Mouse (Mus musculus) cerebellum, adult 2 months (tissue): Measurements from ENCODE around the gene Comtd1. TPM values are rescaled to one million over a fixed set of nuclear protein-coding genes. Genes with fewer than 3 reads are reported as not detected.

Source experiments
- DNase-seq, 2 experiments: peaks; one replicate each; pipeline ENCODE4 v3.0.0; 2021
- H3K27ac ChIP-seq: fragments of 200-500 bp; 2 replicates; pipeline ENCODE4 v1.5.1; 2012; ENCODE audit warnings: low read length, control low read depth, inconsistent platforms; ENCODE audit not compliant: insufficient read depth
- H3K27me3 ChIP-seq: fragments of 200-500 bp; 2 replicates; pipeline ENCODE4 v1.6.1; 2012; ENCODE audit warnings: inconsistent platforms, mild to moderate bottlenecking, low read length, moderate library complexity; ENCODE audit not compliant: control insufficient read depth, insufficient read depth
- H3K4me1 ChIP-seq: fragments of 200-500 bp; 2 replicates; pipeline ENCODE4 v1.6.1; 2011; ENCODE audit warnings: low read length; ENCODE audit not compliant: control insufficient read depth, insufficient read depth
- H3K4me3 ChIP-seq: fragments of 200-500 bp; replicated peaks from 2 replicates; pipeline ENCODE3; 2011; ENCODE audit warnings: mild to moderate bottlenecking, low read depth, low read length, control low read depth; ENCODE audit not compliant: insufficient read depth
- CTCF ChIP-seq: fragments of 200-500 bp; IDR thresholded peaks from 2 replicates; pipeline ENCODE4 v1.5.1; 2011; ENCODE audit warnings: low read depth, mild to moderate bottlenecking, control low read depth, low read length, moderate library complexity, borderline replicate concordance; ENCODE audit not compliant: insufficient read depth
- POLR2A ChIP-seq: fragments of 200-500 bp; IDR thresholded peaks from 2 replicates; pipeline ENCODE4 v1.6.1; 2011; ENCODE audit warnings: low read length, control low read depth, borderline replicate concordance; ENCODE audit not compliant: insufficient read depth
- WGBS: fragments of 180-500 bp; shearing (Covaris S2); methylation state at CpG from one replicate; pipeline ENCODE4 v1.1.7; 2018; 5-methylcytosine and 5-hydroxymethylcytosine counted together
- polyA plus RNA-seq: library from polyadenylated mRNA; depleted of rRNA; stranded (reverse); fragments of >200 nt; gene quantifications from 2 replicates; pipeline ENCODE4 v1.2.3, GENCODE M21; 2012

The Comtd1 gene
- polyA plus RNA-seq, 1 experiment, result 45.7 TPM

GRCm38 (mm10) chr14:21846827-21847380 lies 1.9 kb downstream of the Comtd1 start:
- Histone ChIP-seq H3K27me3 (no peaks in the 10 kb centered on the region), H3K4me1 (peaks cover 5% of the 10 kb centered on the region; the same call in 1 of the 2 replicates), H3K4me3 (peak overlapping the region; percentile 6), H3K27ac (no peak overlapping the region)
- no peak for DNase-seq
- TF ChIP-seq POLR2A (no peak), CTCF (no peak)
- WGBS, result 14% methylated on average over 10 of the region's 10 CpGs

- TF ChIP-seq CTCF (no peak), POLR2A (no peak)
- Histone ChIP-seq H3K27me3 (no peaks in the 10 kb centered on the region), H3K27ac (no peak overlapping the region), H3K4me3 (no peak overlapping the region), H3K4me1 (peaks cover 5% of the 10 kb centered on the region; the same call in 1 of the 2 replicates)
- DNase-seq, result no peak
- 61% methylated on average over 6 of the region's 6 CpGs for WGBS
Observed at GRCm38 (mm10) chr14:21843263-21843662, 5.5 kb downstream of the Comtd1 start.

- 84% methylated on average over 5 of the region's 5 CpGs for WGBS
- no peaks in the 10 kb centered on the region for H3K27me3 ChIP-seq
- no peak for DNase-seq
- no peak overlapping the region for H3K27ac ChIP-seq
- H3K4me3 ChIP-seq, result no peak overlapping the region
- peaks cover 2% of the 10 kb centered on the region; the same call in 1 of the 2 replicates for H3K4me1 ChIP-seq
- TF ChIP-seq CTCF, result no peak
- TF ChIP-seq POLR2A, result no peak
Observed at GRCm38 (mm10) chr14:21841819-21842592, 6.8 kb downstream of the Comtd1 start.

GRCm38 (mm10) chr14:21838336-21839017 lies 10.3 kb downstream of the Comtd1 start:
- 47% methylated on average over 8 of the region's 8 CpGs for WGBS
- no peak overlapping the region for H3K27ac ChIP-seq
- TF ChIP-seq CTCF (no peak), POLR2A (no peak)
- no peaks in the 10 kb centered on the region; the same call in 1 of the 2 replicates for H3K4me1 ChIP-seq
- H3K27me3 ChIP-seq, result no peaks in the 10 kb centered on the region
- no peak overlapping the region for H3K4me3 ChIP-seq
- peak in 1 of 2 experiments; percentile 27 for DNase-seq

GRCm38 (mm10) chr14:21831830-21832403 lies 16.9 kb downstream of the Comtd1 start:
- no peaks in the 10 kb centered on the region; the same call in 1 of the 2 replicates for H3K4me1 ChIP-seq
- DNase-seq, result no peak
- no peak for TF ChIP-seq CTCF
- TF ChIP-seq POLR2A, result no peak
- H3K27me3 ChIP-seq, result no peaks in the 10 kb centered on the region
- peak overlapping the region; percentile 91 for H3K27ac ChIP-seq
- H3K4me3 ChIP-seq, result peak overlapping the region; percentile 76
- 1% methylated on average over 28 of the region's 28 CpGs for WGBS

- Histone ChIP-seq H3K4me1 (no peaks in the 10 kb centered on the region; the same call in 1 of the 2 replicates), H3K27me3 (no peaks in the 10 kb centered on the region), H3K4me3 (peak overlapping the region; percentile 76), H3K27ac (peak overlapping the region; percentile 91)
- DNase-seq, result peak; percentile 96 to 98
- peak; percentile 81 for TF ChIP-seq POLR2A
- no peak for TF ChIP-seq CTCF
- under 1% methylated on average over 73 of the region's 73 CpGs for WGBS
Observed at GRCm38 (mm10) chr14:21830876-21831767, 17.7 kb downstream of the Comtd1 start.
